Mouse (Mus musculus): ENCODE data around the gene Gfra4. TPM values are rescaled to one million over a fixed set of nuclear protein-coding genes. Genes with fewer than 3 reads are reported as not detected.
"Not testable (repeated sequence)": the region's sequence is repeated elsewhere in the genome, so short reads cannot be mapped to it uniquely, and the experiment has no call there.

The Gfra4 gene
- polyA plus RNA-seq, 1 experiment: 58.3 TPM

- Histone ChIP-seq H3K27me3 (ENCODE audit: control insufficient read depth, insufficient read depth, low read length) (no peaks in the 10 kb centered on the region), H3K4me3 (ENCODE audit: control insufficient read depth, low read depth, low read length) (no peak overlapping the region), H3K4me1 (ENCODE audit: control insufficient read depth, insufficient read depth, low read length) (peaks cover 11% of the 10 kb centered on the region), H3K36me3 (ENCODE audit: control insufficient read depth, insufficient read depth, low read length) (no peaks in the 10 kb centered on the region), H3K27ac (ENCODE audit: control insufficient read depth, insufficient read depth, low read depth, low read length) (no peak overlapping the region)
- TF ChIP-seq POLR2A (IDR thresholded peaks at IDR 0.05; ENCODE audit: control insufficient read depth, low read depth, low read length) (no peak), CTCF (IDR thresholded peaks at IDR 0.05; ENCODE audit: control insufficient read depth, insufficient read depth, insufficient replicate concordance, low read depth, low read length) (no peak)
Measured at GRCm38 (mm10) chr2:131037226-131037990, 5.5 kb downstream of the Gfra4 start.

GRCm38 (mm10) chr2:131036757-131037156 lies 6.1 kb downstream of the Gfra4 start:
- Histone ChIP-seq H3K4me3 (ENCODE audit: control insufficient read depth, low read depth, low read length) (no peak overlapping the region), H3K27me3 (ENCODE audit: control insufficient read depth, insufficient read depth, low read length) (no peaks in the 10 kb centered on the region), H3K4me1 (ENCODE audit: control insufficient read depth, insufficient read depth, low read length) (peaks cover 8% of the 10 kb centered on the region), H3K36me3 (ENCODE audit: control insufficient read depth, insufficient read depth, low read length) (no peaks in the 10 kb centered on the region), H3K27ac (ENCODE audit: control insufficient read depth, insufficient read depth, low read depth, low read length) (no peak overlapping the region)
- TF ChIP-seq POLR2A (IDR thresholded peaks at IDR 0.05; ENCODE audit: control insufficient read depth, low read depth, low read length): no peak
- no peak for TF ChIP-seq CTCF (IDR thresholded peaks at IDR 0.05; ENCODE audit: control insufficient read depth, insufficient read depth, insufficient replicate concordance, low read depth, low read length)

DNA sequence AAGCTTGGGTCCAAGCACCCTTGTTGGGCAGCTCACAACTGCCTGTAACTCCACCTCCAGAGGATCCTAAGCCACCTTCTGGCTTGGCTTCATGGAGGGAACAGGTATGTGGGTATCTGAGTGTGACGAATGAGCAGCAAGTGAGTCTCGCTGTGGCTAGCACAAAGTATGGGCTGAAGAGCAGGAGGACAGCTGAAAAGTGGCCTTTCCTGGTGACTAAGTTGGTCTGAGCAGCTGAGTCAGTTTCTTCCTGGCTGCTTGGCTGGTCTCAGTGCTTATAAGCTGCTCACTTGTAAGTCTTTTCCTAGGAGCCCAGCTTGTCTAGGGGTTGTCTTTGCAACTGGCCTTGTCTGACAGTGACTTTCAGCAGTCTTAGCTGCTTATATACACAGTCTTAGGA lies 6.5 kb downstream of the Gfra4 start:
- no peak overlapping the region for H3K27ac ChIP-seq (ENCODE audit: control insufficient read depth, insufficient read depth, low read depth, low read length)
- no peaks in the 10 kb centered on the region for H3K27me3 ChIP-seq (ENCODE audit: control insufficient read depth, insufficient read depth, low read length)
- peaks cover 4% of the 10 kb centered on the region for H3K4me1 ChIP-seq (ENCODE audit: control insufficient read depth, insufficient read depth, low read length)
- H3K4me3 ChIP-seq (ENCODE audit: control insufficient read depth, low read depth, low read length): no peak overlapping the region
- TF ChIP-seq CTCF (IDR thresholded peaks at IDR 0.05; ENCODE audit: control insufficient read depth, insufficient read depth, insufficient replicate concordance, low read depth, low read length) (no peak), POLR2A (IDR thresholded peaks at IDR 0.05; ENCODE audit: control insufficient read depth, low read depth, low read length) (no peak)
- H3K36me3 ChIP-seq (ENCODE audit: control insufficient read depth, insufficient read depth, low read length): no peaks in the 10 kb centered on the region

DNA sequence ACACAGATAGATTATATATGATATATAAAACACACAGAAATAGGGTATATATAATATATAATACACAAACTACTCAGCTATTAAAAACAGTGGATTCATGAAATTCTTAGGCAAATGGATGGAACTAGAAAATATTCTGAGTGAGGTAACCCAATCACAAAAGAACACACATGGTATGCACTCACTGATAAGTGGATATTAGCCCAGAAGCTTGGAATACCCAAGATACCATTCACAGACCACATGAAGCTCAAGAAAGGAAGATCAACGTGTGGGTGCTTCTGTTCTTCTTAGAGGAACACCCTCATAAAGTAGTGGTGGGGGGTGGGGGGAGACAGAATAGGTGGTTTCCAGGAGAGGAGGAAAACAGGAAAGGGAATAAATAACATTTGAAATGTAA lies 11.5 kb downstream of the Gfra4 start:
- not testable (repeated sequence) for H3K4me1 ChIP-seq (ENCODE audit: control insufficient read depth, insufficient read depth, low read length); H3K36me3 ChIP-seq (ENCODE audit: control insufficient read depth, insufficient read depth, low read length); H3K27ac ChIP-seq (ENCODE audit: control insufficient read depth, insufficient read depth, low read depth, low read length); H3K4me3 ChIP-seq (ENCODE audit: control insufficient read depth, low read depth, low read length); H3K27me3 ChIP-seq (ENCODE audit: control insufficient read depth, insufficient read depth, low read length)

GRCm38 (mm10) chr2:131030998-131031397 lies 11.9 kb downstream of the Gfra4 start:
- TF ChIP-seq POLR2A (IDR thresholded peaks at IDR 0.05; ENCODE audit: control insufficient read depth, low read depth, low read length) (no peak), CTCF (IDR thresholded peaks at IDR 0.05; ENCODE audit: control insufficient read depth, insufficient read depth, insufficient replicate concordance, low read depth, low read length) (no peak)

DNA sequence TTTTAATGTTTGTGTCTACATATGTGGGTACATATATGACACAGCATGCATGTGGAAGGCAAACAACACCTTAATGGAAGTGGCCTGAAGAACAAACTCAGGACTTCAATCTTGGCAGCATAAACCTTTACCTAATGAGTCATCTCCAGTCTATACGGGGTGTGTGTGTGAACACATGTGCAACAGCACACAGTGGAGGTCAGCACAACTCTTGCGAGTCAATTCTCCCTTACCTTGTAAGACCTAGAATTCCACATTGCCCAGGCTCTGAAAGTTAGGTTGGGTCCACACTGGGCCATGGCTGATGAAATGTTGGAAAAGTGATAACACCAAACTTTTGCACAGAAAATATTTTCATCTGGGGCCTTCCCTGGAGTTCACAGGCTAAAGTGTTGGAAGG lies 12.3 kb downstream of the Gfra4 start:
- Histone ChIP-seq H3K36me3 (ENCODE audit: control insufficient read depth, insufficient read depth, low read length) (no peaks in the 10 kb centered on the region), H3K4me1 (ENCODE audit: control insufficient read depth, insufficient read depth, low read length) (no peaks in the 10 kb centered on the region), H3K27me3 (ENCODE audit: control insufficient read depth, insufficient read depth, low read length) (no peaks in the 10 kb centered on the region), H3K4me3 (ENCODE audit: control insufficient read depth, low read depth, low read length) (no peak overlapping the region), H3K27ac (ENCODE audit: control insufficient read depth, insufficient read depth, low read depth, low read length) (no peak overlapping the region)
- TF ChIP-seq POLR2A (IDR thresholded peaks at IDR 0.05; ENCODE audit: control insufficient read depth, low read depth, low read length) (no peak), CTCF (IDR thresholded peaks at IDR 0.05; ENCODE audit: control insufficient read depth, insufficient read depth, insufficient replicate concordance, low read depth, low read length) (no peak)

More at GRCm38 (mm10) chr2:131030998-131031397, 11.9 kb downstream of the Gfra4 start:
- H3K36me3 ChIP-seq (ENCODE audit: control insufficient read depth, insufficient read depth, low read length): no peaks in the 10 kb centered on the region
- no peak overlapping the region for H3K4me3 ChIP-seq (ENCODE audit: control insufficient read depth, low read depth, low read length)
- no peak overlapping the region for H3K27ac ChIP-seq (ENCODE audit: control insufficient read depth, insufficient read depth, low read depth, low read length)
- H3K27me3 ChIP-seq (ENCODE audit: control insufficient read depth, insufficient read depth, low read length): no peaks in the 10 kb centered on the region
- H3K4me1 ChIP-seq (ENCODE audit: control insufficient read depth, insufficient read depth, low read length): no peaks in the 10 kb centered on the region

GRCm38 (mm10) chr2:131029065-131029935 lies 13.6 kb downstream of the Gfra4 start:
- no peak overlapping the region for H3K4me3 ChIP-seq (ENCODE audit: control insufficient read depth, low read depth, low read length)
- H3K4me1 ChIP-seq (ENCODE audit: control insufficient read depth, insufficient read depth, low read length): no peaks in the 10 kb centered on the region
- no peaks in the 10 kb centered on the region for H3K36me3 ChIP-seq (ENCODE audit: control insufficient read depth, insufficient read depth, low read length)
- H3K27me3 ChIP-seq (ENCODE audit: control insufficient read depth, insufficient read depth, low read length): no peaks in the 10 kb centered on the region
- no peak overlapping the region for H3K27ac ChIP-seq (ENCODE audit: control insufficient read depth, insufficient read depth, low read depth, low read length)
- no peak for TF ChIP-seq POLR2A (IDR thresholded peaks at IDR 0.05; ENCODE audit: control insufficient read depth, low read depth, low read length)
- no peak for TF ChIP-seq CTCF (IDR thresholded peaks at IDR 0.05; ENCODE audit: control insufficient read depth, insufficient read depth, insufficient replicate concordance, low read depth, low read length)

Data from testis, adult 2 months (tissue).